Mouse (Mus musculus): ENCODE results near the gene Gm20870.
"Not testable (repeated sequence)": the region's sequence is repeated elsewhere in the genome, so short reads cannot be mapped to it uniquely, and the experiment has no call there.

The Gm20870 gene

DNA sequence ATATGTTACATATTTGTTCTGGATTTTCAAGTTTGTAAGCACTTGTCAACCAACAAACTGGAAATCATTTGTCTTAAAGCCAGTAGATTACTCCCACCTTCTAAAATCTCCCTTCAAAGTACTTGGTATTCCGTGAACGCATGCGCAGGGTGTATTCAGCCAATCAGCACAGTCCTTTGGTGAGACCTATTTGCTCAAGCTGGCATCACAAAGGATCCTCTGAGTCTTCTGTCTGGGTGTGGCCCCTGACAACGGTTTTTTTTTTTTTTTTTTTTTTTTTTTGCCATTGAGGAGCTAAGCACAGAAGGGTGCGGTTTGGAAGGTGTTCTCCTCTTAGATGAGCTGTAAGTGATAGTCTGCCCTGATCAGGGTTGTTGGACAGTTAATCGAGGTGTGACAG is at the start of gene Gm20870:
Gene Gm20870 (plus strand): TSS at position 301 of the 400 bp plus-strand sequence.
- DNase-seq = not testable (repeated sequence)

Data from lung, adult 18-20 months (tissue).